Mouse (Mus musculus) 3134 (cell line): ENCODE measurements around the gene Lin28a.
"Not testable (repeated sequence)": the region's sequence is repeated elsewhere in the genome, so short reads cannot be mapped to it uniquely, and the experiment has no call there.

ENCODE experiments used
- DNase-seq: peaks from one replicate; pipeline ENCODE4 v3.0.0-alpha.2; 2011; ENCODE audit warnings: low spot score; ENCODE audit not compliant: insufficient read length; ENCODE audit errors: extremely low read depth

Lin28a gene

DNA sequence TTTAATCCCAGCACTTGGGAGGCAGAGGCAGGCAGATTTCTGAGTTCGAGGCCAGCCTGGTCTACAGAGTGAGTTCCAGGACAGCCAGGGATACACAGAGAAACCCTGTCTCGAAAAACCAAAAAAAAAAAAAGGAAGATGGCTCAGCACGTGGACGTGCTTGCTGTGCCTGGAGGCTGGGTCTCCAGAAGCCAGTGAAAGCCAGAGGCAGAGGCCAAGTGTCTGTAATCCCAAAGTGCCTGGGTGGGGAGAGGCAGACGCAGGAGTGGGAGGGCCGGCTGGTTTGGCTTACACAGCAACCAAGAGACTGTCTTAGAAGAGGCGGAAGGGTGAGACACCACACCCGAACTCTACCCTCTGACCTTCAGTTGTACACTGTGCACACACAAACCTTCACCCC, 30.4 kb downstream of the Lin28a start:
- DNase-seq = not testable (repeated sequence)

- DNase-seq = no peak
Observed at GRCm38 (mm10) chr4:133982936-133983335, 35.7 kb downstream of the Lin28a start.

DNA sequence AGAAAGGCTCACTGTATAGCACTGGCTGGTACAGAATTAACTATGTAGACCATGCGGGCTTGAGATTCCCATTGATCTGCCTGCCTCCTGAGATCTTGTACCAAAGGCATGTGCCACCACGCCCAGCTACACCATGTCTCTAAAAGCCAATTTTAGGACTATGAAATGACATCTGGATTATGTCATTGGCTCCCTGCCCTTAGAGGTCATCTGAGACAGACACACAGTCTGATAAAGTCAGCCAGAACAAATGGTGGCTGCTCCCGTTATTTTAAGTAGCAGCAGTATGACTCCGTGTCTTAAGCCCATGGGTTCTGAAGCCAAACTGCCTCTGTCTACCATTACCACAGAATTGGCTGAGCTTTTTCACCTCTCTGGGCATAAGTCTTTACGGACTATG, 38.1 kb downstream of the Lin28a start:
- DNase-seq = no peak

DNA sequence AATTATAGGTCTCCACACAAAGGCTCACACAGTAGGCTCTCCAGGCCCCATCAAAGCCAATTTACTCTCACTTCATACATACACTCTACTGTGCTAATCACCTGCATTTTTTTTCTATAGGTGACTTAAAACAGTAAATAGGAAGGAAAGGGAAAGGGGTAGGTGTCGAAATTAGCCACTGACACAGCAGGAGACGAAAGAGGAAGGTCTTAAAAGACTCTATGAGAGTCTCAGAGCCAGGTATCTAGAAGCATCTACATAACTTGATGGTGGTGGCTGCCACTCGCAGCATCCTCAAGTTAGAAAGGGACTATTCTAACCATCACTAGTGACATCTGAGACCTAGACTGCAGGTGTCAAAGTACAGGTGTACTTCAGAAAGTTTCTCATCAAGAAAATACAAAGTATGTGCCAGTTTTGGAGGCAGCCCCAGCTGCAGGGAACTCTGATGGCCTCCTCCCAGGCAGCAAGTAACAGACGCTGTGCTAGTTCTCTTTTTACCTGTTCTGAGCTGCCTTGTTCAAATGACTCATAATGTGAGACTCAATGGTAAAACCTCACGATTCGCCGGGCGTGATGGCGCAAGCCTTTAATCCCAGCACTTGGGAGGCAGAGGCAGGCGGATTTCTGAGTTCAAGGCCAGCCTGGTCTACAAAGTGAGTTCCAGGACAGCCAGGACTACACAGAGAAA, 40.5 kb downstream of the Lin28a start:
- no peak for DNase-seq

- DNase-seq = no peak
Observed at GRCm38 (mm10) chr4:133971741-133972140, 46.9 kb downstream of the Lin28a start.

- DNase-seq = no peak
Observed at GRCm38 (mm10) chr4:133970876-133971275, 47.8 kb downstream of the Lin28a start.

DNA sequence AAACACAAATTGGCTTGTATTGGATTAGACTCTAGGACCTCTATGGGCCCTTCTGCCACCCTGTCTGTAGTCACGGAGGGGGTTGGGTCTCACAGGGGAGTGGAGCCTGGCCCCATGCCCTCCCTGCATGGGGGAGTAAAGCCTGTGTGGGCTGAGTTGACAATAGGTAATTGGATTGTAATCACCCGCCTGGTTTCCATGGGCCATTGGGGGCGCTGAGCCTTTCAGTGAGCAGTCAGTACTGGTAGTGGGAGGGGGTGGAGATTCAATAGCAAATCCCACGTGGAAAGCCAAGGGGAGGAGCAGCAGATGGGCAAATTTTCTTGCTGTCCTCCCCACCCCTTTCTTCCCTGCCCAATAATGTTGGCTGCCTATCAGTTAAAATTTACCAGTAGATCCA, 48.4 kb downstream of the Lin28a start:
- no peak for DNase-seq

DNA sequence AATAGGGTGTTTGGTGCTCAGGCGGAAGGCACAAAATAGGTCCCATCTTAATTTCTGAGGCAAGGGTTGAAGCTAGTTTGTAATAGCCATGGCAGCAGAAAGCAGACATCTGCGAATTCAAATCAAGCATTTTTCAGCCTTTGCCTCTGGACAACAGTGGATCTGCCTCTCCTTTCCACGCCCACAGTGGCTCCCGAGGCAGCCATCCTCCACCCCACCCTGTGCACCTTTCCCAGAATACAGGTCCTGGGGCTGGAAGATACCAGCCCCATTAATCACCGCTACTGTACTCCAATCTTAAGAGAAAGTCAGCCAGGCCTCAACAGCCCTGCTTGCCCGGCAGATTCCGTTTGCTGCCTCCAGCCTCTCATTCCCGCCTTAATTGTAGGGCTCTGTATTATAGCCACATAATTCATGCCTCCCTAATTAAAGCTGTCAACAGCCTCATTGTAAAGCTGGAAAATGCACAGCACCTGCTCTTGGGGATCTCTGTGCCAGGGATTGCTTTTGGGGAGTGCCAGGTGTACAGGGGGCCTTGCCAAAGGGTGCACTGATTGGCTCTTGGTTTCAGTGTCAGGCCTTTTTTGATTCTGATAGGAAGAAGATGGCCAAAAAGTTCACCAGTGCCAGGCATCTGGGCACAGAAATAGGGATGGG, 49.4 kb downstream of the Lin28a start:
- DNase-seq = no peak

DNA sequence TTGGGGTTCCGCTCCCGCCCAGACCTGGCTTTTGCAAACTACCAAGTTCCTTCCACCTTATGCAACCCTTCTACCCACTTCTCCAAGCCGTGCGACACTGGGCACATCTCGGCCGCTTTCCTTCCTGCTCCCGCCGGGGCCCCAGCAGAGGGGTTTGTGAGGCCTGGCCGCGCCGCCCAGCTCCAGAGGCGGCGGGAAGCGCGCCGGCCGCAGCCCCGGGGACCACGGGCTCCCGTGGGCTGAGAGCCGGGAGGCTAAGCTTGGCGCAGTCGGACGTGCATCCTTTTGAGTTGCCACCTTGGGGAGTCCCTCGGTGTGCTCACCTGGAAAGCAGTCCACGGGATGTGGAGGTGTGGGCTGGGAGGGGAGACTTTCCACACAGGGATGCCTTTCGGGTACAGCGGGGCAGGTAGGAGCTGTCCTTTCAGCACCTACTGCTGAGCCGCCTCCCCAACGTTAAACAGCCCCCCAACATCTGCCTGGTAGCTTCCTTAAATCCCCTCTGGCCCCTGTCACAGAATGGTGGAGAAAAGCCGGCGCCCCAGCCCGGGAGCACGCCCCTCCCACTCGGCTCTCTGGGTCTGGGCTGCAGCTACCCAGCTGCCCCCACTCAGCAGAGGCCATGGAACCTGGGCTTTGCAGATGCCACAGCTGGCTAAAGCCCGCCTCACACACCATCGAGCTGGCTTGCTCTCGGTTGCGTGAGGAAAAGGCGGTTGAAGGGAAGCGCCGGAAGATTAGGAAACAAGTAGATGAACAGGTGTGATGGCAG, 50.3 kb downstream of the Lin28a start, which contains the start of gene Hmgn2:
Gene Hmgn2 (minus strand): TSS at position 501 of the 772 bp plus-strand sequence.
- no peak for DNase-seq

DNA sequence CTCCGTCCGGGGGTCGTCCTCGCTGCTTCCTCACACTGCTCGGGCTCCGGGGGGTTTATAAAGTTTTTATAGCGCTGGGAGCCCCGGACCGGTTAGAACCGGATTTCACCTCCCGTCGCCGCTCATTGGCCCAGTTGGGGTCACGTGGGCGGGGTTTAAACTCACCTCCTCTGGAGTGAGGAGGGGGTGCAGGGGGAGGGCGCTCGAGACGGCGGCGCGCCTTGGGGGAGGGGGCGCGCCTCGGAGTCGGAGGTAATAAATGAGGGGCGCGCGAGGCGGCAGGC, 50.8 kb downstream of the Lin28a start:
- peak; percentile 86 for DNase-seq

DNA sequence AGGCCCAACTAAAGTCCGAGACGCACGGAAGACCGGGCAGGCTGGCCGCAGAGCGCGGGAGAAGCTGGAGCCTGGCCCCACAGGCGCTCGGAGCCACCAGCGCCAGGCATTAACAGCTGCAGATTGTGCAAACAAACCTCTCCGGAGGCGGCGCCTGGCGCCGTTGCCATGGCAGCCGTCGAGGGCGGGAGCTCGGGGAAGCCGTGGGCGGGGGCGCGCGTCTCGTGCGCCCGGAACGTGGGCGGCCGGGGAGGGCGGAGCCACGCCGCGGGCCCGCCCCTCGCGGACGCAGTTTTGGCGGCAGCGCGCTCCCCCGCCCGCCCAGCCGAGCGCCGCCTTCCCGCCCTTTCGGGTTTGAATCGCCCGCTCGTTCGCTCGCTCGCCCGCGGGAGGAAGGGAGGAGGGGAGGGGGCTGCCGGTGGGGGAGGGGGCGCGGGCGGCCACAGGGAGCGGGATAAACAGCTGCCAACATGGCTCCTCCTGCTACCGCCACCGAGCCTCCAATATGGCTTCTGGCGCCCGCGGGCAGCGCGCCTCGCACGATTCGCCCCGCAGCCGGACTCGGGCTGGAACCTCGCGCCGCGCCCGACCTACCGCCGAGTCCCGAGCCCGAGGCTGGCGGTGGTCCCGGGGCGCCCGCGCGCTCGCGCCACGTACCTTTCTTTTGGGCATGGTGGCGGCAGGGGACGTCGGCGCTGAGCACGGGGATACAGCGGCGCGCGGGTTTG, 51.3 kb downstream of the Lin28a start:
- DNase-seq = peak; percentile 92

- DNase-seq = no peak
Observed at GRCm38 (mm10) chr4:133966271-133966940, 52.2 kb downstream of the Lin28a start.

GRCm38 (mm10) chr4:133962566-133962965, 56.1 kb downstream of the Lin28a start:
- DNase-seq = no peak

DNA sequence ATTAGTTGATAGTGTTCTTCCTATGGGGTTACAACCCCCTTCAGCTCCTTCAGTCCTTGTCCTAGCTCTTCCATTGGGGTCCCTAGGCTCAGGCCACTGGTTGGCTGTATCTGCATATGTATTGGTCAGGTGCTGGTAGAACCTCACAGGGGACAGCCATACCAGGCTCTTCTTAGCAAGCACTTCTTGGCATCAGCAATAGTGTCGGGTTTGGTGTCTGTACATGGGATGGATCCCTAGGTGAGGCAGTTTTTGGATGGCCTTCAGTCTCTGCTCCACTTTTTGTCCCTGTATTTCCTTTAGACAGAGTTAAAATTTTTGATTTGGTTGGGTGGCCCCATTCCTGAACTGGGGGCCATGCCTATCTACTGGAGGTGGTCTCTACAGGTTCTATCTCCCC, 59.8 kb downstream of the Lin28a start:
- DNase-seq = no peak

- DNase-seq = no peak
Observed at GRCm38 (mm10) chr4:133956358-133956757, 62.3 kb downstream of the Lin28a start.
